9 mouse cellular contexts compared by ENCODE assay signal in genomic region chr15:89233586-89233985, GRCm38 (mm10). TPM values are rescaled to one million over a fixed set of nuclear protein-coding genes. Genes with fewer than 3 reads are reported as not detected.
DNase-seq lines count a peak whose midpoint lies in the region; ATAC-seq and TF ChIP-seq lines count a peak whose summit lies in the region.
"Had no signal": no experiment of that assay in that cellular context is flagged by ENCODE, and none has a peak within 500 bp of the region (broad histone marks: within the 10 kb centered on the region; RNA-seq: fewer than 3 reads in every experiment).

No protein-coding gene starts in this region.

- peak; percentile 44 for TF ChIP-seq CTCF in heart, postnatal 0 days (IDR thresholded peaks at IDR 0.05; ENCODE audit: low read depth)

- no peak overlapping the region for H3K4me3 ChIP-seq in heart, embryonic 10.5 days
- no peak overlapping the region for H3K4me3 ChIP-seq in heart, postnatal 0 days (ENCODE audit: low read depth, low read length)

- no peaks in the 10 kb centered on the region for H3K4me1 ChIP-seq in heart, embryonic 10.5 days
- H3K4me1 ChIP-seq in heart, postnatal 0 days (ENCODE audit: control insufficient read depth, insufficient read depth) = no peaks in the 10 kb centered on the region

- peaks cover 7% of the 10 kb centered on the region for H3K36me3 ChIP-seq in heart, embryonic 10.5 days
- no peaks in the 10 kb centered on the region for H3K36me3 ChIP-seq in heart, postnatal 0 days (replicated peaks; ENCODE audit: control insufficient read depth, insufficient read depth, low read length)
- H3K36me3 ChIP-seq in splenic B cell, adult 2 months (ENCODE audit: control insufficient read depth, insufficient read depth, low read length, poor library complexity, severe bottlenecking) = 0 out of 2 replicates have a peak, but pooled peaks cover 1% of the 10 kb centered on the region

- TF ChIP-seq EP300 in heart, postnatal 0 days (IDR thresholded peaks at IDR 0.05; ENCODE audit: low read depth) = no peak

- H3K27me3 ChIP-seq in heart, embryonic 10.5 days (ENCODE audit: insufficient read depth, poor library complexity, severe bottlenecking) = no peaks in the 10 kb centered on the region
- H3K27me3 ChIP-seq in heart, postnatal 0 days (ENCODE audit: control insufficient read depth, insufficient read depth, low read length) = no peaks in the 10 kb centered on the region
- H3K27me3 ChIP-seq in splenic B cell, adult 2 months (ENCODE audit: control insufficient read depth, insufficient read depth, low read length, poor library complexity, severe bottlenecking) = no peaks in the 10 kb centered on the region

- no peak overlapping the region for H3K27ac ChIP-seq in heart, embryonic 10.5 days
- H3K27ac ChIP-seq in heart, postnatal 0 days (ENCODE audit: low read depth) = no peak overlapping the region
- H3K27ac ChIP-seq: macrophage had no signal

- no peaks in the 10 kb centered on the region for H3K9me3 ChIP-seq in heart, embryonic 10.5 days
- H3K9me3 ChIP-seq in heart, postnatal 0 days (replicated peaks; ENCODE audit: control insufficient read depth, low read length) = no peaks in the 10 kb centered on the region

- H3K4me2 ChIP-seq in heart, postnatal 0 days (ENCODE audit: low read depth, low read length) = no peak overlapping the region

- peak; percentile 53 for DNase-seq in heart, adult 8-10 months (ENCODE audit: low spot score)
- no peak for DNase-seq in heart, embryonic 10.5 days (ENCODE audit: low spot score)
- peak; percentile 10 for DNase-seq in A20 (ENCODE audit: low read depth, low spot score)
- peak; percentile 53 for DNase-seq in adrenal gland, postnatal 14 days
- DNase-seq in heart, postnatal 0 days (ENCODE audit: low spot score) = peak; percentile 77
- DNase-seq in splenic B cell, adult 2 months (ENCODE audit: low read depth, low spot score) = peak; percentile 25
- DNase-seq in spleen, postnatal 14 days (ENCODE audit: low spot score in 2 of 2) = no peak

- 58% methylated on average over 2 of the region's 2 CpGs for WGBS in heart, embryonic 10.5 days
- WGBS in heart, postnatal 0 days = 10% methylated on average over 2 of the region's 2 CpGs

- ATAC-seq in heart, postnatal 0 days (ENCODE audit: insufficient read depth, low read depth) = no peak; the same call in 1 of the 2 replicates
- ATAC-seq in granulocyte monocyte progenitor cell, adult 5-6 weeks (replicated peaks; ENCODE audit: poor library complexity, severe bottlenecking) = no peak

- no peak overlapping the region for H3K9ac ChIP-seq in heart, postnatal 0 days (replicated peaks; ENCODE audit: low read depth, low read length)

RNA-seq across cellular contexts. Expression of gene Ppp6r2, which starts 22.2 kb away (rescaled TPM):
- total RNA-seq in heart, adult 8-10 months (2022) = 10 to 100 TPM; 82.1 to 87.5 (median 84.7) TPM
- 12.4 and 23.5 TPM in 2 replicates for polyA plus RNA-seq in heart, embryonic 10.5 days (2016; fragmentation: Nextera tagmentation; extraction: Ambion mirVana)
- 41.1 and 52.4 TPM in 2 replicates for total RNA-seq in adrenal gland, postnatal 14 days (2021)
- 65.1 and 98.4 TPM in 2 replicates for total RNA-seq in heart, postnatal 0 days (2014; rRNA removed; ENCODE audit: low replicate concordance)
- 27.4 and 27.7 TPM in 2 replicates for polyA plus RNA-seq in heart, postnatal 0 days (2015; fragmentation: Nextera tagmentation; extraction: Ambion mirVana)
- total RNA-seq in granulocyte monocyte progenitor cell, adult 5-6 weeks (2014; fragmentation: Nextera tagmentation) = 9.2 and 10.5 TPM in 2 replicates
- total RNA-seq in granulocyte monocyte progenitor cell, adult 5-6 weeks (2017) = 5.8 and 6.4 TPM in 2 replicates

RNA-seq across cellular contexts. Expression of gene Dennd6b, which starts 37.3 kb away (rescaled TPM):
- 10 to 100 TPM in 2 of 4 experiments, 1 to 10 TPM in 2; 8.8 to 12.9 (median 11.0) TPM for total RNA-seq in heart, adult 8-10 months (2022)
- polyA plus RNA-seq in heart, embryonic 10.5 days (2016; fragmentation: Nextera tagmentation; extraction: Ambion mirVana) = 23.1 and 23.5 TPM in 2 replicates
- total RNA-seq in adrenal gland, postnatal 14 days (2021) = 5.0 and 6.2 TPM in 2 replicates
- 15.2 and 19.2 TPM in 2 replicates for total RNA-seq in heart, postnatal 0 days (2014; rRNA removed; ENCODE audit: low replicate concordance)
- 14.5 and 14.8 TPM in 2 replicates for polyA plus RNA-seq in heart, postnatal 0 days (2015; fragmentation: Nextera tagmentation; extraction: Ambion mirVana)
- total RNA-seq in granulocyte monocyte progenitor cell, adult 5-6 weeks (2014; fragmentation: Nextera tagmentation) = 4.3 and 6.1 TPM in 2 replicates
- total RNA-seq in granulocyte monocyte progenitor cell, adult 5-6 weeks (2017) = 2.5 and 4.7 TPM in 2 replicates

RNA-seq across cellular contexts. Expression of gene Plxnb2, which starts 53.0 kb away (rescaled TPM):
- total RNA-seq in heart, adult 8-10 months (2022) = 100 to 1,000 TPM in 2 of 4 experiments, 10 to 100 TPM in 2; 92.5 to 104 (median 99.6) TPM
- 106 and 117 TPM in 2 replicates for polyA plus RNA-seq in heart, embryonic 10.5 days (2016; fragmentation: Nextera tagmentation; extraction: Ambion mirVana)
- total RNA-seq in adrenal gland, postnatal 14 days (2021) = 83.2 and 110 TPM in 2 replicates
- 153 and 199 TPM in 2 replicates for total RNA-seq in heart, postnatal 0 days (2014; rRNA removed; ENCODE audit: low replicate concordance)
- polyA plus RNA-seq in heart, postnatal 0 days (2015; fragmentation: Nextera tagmentation; extraction: Ambion mirVana) = 51.6 and 54.5 TPM in 2 replicates
- total RNA-seq in granulocyte monocyte progenitor cell, adult 5-6 weeks (2014; fragmentation: Nextera tagmentation) = 19.1 and 23.4 TPM in 2 replicates
- total RNA-seq in granulocyte monocyte progenitor cell, adult 5-6 weeks (2017) = 11.0 and 14.7 TPM in 2 replicates

Comparison
In these comparisons a context has a peak if more than half of its experiments do, and no peak if none do; other contexts are left out.
1. DNase-seq: peak in heart, adult 8-10 months (single experiment), A20 (single experiment), adrenal gland, postnatal 14 days (single experiment), heart, postnatal 0 days (single experiment) and splenic B cell, adult 2 months (single experiment); none in heart, embryonic 10.5 days (single experiment) and spleen, postnatal 14 days (0 of 2).